Mouse (Mus musculus) frontal cortex, adult 2 months (tissue): ENCODE data around the gene Rxrb. TPM values are rescaled to one million over a fixed set of nuclear protein-coding genes. Genes with fewer than 3 reads are reported as not detected.

Source experiments
- DNase-seq, 2 experiments: peaks; one replicate each; pipeline ENCODE4 v3.0.0; 2022; ENCODE audit warnings: low spot score in 1 of 2; ENCODE audit errors: extremely low spot score in 1 of 2
- polyA plus RNA-seq: library from polyadenylated mRNA; depleted of rRNA; stranded (reverse); fragments of >200 nt; gene quantifications from 2 replicates; pipeline ENCODE4 v1.2.3, GENCODE M21; 2012

Rxrb gene
- polyA plus RNA-seq, 1 experiment, result 79.4 TPM

DNA sequence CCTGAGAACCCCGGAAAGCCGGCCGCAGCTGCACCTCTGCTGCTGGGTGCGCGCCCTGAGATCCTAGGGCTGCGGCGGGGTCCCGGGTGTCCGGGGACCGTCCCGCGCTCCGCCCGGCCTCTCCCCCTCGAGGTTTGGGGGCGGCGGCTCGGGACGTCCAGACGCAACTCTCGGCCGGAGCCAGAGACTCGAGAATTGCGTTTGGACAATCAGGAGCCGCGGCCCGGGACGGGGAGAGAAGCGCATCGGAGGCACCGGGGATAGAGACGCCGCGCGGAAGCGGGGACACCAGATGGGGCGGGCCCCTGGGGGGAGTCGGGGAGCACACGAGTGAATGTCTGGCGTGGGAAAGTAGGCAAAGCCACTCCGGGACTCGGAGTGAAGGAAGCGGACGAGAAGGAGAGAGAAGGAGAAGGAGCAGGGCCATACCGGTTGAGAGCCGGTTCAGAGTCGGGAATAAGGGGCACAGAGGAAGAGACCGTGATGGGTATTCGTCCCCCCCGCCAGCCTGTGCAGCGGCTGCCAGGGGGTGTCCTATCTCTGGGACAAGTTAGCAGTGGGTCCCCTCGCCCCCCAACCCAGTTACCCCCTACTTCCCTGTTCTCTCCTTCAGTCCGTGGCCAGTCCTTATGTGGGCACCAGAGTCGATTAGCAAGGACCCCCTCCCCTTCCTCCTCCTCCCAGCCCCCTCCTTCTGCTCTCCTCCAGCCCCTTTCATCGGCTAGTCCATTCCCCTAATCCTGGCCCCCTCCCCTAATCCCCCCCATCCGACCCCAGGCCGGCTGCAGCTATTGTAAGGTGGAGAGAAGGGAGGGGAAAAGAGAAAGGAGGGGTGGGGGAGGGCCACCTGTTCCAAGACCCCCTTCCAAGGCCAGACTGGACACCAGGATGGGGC is 6.5 kb upstream of the Rxrb start:
- DNase-seq, result no peak

DNA sequence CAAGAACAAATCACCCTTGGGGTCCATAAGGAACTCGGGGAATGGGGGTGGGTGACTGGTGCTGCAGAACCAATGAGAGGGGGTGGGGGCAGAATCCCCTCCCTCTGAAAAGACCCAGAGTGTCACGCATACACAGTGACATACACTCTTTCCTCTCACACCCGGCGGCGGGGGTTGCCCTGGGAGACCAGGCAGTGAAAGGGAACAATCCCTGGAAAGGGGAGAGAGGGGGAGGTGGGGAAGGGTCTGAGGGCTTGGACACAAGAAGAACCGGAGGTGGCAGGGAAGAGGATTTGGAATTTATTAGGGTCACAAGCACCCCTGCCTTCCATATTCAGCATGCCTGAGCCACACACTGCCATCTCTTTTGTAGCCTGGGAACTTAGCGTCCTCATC is 5.9 kb upstream of the Rxrb start:
- no peak for DNase-seq

GRCm38 (mm10) chr17:34026221-34026620 is 5.4 kb upstream of the Rxrb start:
- DNase-seq, result no peak

DNA sequence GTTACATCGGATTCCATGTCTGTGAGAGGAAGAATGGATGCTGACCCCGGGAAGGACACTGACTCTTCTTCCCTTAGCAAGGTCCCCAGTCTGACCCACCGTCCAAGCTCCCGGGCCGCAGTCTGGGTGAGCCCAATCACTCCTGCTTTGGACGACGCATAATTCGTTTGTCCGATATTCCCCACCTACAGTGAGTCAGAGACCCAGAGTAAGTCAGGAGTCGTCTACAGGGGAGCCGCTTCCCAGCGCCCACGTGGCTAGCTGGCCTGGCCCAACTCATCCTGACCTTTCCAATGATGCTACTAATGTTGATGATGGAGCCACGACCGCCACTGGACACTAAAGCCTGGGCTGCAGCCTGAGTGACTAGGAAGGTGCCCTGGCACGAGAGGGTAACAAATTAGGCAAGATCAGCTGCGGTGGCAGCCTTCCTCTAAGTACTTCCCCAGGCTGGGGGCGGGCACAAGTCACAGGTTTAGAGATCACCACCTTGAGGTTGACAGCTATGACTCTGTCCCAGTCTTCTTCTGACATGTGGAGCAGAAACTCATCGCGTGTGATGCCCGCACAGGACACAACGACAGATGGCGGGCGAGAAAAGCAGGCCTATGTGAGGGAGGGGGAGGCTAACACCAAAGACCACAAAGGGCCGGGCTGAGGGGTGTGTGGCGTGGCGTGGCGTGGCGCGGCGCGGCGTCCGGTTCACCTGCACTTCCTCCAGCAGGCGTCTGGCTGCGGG is 4.5 kb upstream of the Rxrb start:
- no peak for DNase-seq

DNA sequence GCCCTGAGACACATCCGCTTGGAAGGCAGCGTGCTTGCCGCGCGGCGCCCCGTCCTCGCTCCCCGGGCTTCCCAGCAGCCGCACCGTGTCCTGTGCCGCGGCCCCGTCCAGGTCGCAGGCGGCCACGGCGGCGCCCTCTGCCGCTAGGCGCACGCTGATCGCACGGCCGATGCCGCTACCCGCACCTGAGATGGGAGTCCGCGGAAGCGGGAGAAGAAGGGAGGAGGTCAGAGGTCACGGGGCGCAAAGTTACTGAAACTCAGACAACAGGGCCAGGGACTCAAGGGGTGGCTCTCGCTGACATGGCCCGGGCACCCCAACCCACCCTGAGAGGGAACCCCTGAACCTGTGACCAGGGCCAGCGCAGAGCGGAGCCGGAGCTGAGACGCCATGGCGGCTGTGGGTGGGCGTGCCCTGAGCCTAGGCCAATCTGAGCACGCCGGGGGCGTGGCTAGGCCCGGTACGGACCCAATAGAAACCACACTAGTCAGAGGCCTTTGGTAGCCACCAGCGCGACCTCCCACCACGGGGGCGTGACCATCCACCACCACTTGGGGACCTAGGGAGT is 3.9 kb upstream of the Rxrb start, which contains the start of gene H2-Ke6:
H2-Ke6 (minus strand) TSS at position 405 of the 568 bp plus-strand sequence.
- DNase-seq, result peak; percentile 87 to 91

DNA sequence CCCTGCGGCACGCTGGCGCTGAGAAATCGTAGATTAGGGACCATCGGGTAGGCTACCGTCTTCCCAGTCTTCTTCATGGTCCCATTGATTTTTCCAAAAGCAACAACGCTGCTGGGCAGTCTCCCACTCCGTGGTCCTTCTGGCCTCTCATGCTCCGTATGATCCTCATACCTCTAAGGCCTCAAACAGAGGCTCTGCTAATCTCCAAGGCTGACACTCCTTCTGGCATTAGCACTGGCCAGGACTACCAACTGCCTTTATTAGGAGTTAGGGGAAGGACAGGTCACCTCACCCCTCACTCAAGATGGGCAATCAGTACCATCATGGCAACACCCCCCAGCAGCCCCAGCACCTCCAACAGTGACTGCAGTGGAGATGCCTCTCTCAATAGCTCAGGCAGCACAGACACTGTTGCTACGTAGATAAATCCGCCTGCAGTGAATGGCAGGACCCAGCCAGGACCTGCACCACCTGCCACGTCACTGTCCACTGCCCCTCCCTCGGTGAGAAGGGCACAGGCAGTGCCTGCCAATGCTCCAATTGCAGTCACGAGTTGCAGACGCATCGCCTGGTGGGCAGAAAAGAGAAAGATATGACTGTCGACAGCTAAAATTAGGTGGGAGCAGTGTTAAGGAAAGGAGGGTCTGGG is 3.0 kb upstream of the Rxrb start:
- no peak for DNase-seq

DNA sequence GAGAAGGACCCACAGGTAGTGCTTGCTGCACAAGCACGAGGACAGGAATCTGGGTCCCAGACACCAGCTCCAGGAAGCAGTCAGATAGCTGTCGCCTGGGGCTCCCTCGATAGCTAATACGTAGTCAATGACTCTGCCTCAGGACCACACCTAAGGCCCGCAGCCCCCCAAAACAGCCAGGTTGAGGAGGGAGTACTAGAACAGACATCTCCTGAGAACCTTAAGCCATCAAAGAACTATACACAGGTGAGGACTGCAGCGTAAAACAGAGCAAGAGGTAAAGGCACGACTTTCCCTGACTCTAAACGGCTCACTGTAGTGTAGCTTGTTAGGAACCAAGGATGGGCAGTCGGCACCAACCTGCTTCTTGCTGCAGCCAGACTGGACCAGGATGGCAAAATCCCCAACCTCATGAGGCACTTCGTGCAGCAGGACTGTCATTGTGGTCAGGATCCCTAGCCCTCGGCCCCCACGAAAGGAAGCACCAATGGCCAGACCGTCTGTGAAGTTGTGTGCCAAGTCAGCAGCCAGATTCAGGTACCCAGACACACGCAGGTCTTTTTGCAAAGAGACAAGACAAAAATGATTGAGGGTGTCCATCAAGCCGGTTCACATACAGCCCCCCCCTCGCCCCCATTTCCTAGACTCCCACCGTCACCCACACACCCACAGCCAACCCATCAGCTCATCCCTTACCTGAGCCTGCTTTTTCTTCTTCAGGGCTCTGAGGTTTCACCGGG is 2.3 kb upstream of the Rxrb start:
- no peak for DNase-seq

GRCm38 (mm10) chr17:34029890-34030595 is 1.6 kb upstream of the Rxrb start:
- no peak for DNase-seq

GRCm38 (mm10) chr17:34030861-34031326 is 718 bp upstream of the Rxrb start:
- DNase-seq, result no peak

GRCm38 (mm10) chr17:34032174-34032632 is 591 bp downstream of the Rxrb start:
- DNase-seq, result no peak

DNA sequence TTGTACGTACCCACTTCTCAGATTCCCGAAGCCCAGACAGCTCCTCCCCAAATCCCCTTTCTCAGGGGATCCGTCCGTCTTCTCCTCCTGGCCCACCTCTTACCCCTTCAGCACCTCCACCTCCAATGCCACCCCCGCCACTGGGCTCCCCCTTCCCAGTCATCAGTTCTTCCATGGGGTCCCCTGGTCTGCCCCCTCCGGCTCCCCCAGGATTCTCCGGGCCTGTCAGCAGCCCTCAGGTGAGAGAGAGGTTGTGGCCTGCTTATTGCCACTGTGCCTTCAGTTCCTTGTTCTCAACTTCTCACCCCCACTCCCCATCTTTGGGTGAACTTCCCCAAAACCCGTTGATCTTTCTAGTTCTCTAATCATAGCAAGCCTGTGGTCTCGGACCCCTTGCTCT is 1.2 kb downstream of the Rxrb start:
- no peak for DNase-seq

GRCm38 (mm10) chr17:34033441-34033840 is 1.8 kb downstream of the Rxrb start:
- no peak for DNase-seq

GRCm38 (mm10) chr17:34034064-34034463 is 2.5 kb downstream of the Rxrb start:
- DNase-seq, result peak in 1 of 2 experiments; percentile 84

GRCm38 (mm10) chr17:34035517-34035916 is 3.9 kb downstream of the Rxrb start:
- DNase-seq, result no peak

DNA sequence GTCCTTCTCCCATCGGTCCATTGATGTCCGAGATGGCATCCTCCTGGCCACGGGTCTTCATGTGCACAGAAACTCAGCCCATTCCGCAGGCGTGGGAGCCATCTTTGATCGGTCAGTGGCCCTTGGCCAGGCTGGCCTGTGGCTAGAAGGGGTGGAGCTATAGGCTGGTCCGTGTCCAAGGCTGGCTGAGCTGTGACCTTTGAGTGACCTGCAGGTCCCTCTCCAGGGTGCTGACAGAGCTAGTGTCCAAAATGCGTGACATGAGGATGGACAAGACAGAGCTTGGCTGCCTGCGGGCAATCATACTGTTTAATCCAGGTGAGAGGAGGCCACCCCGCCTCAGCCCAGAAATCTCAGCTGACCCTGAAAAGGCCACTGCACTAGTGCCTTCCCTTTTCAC is 5.0 kb downstream of the Rxrb start:
- DNase-seq, result no peak

GRCm38 (mm10) chr17:34037241-34037640 is 5.6 kb downstream of the Rxrb start:
- no peak for DNase-seq

GRCm38 (mm10) chr17:34038440-34038839 is 6.8 kb downstream of the Rxrb start:
- DNase-seq, result no peak

- no peak for DNase-seq
Observed at GRCm38 (mm10) chr17:34038878-34039561, 7.4 kb downstream of the Rxrb start, which contains the start of gene Col11a2. TSS of gene Col11a2 (plus strand) at chr17:34039437.
